Mouse (Mus musculus): Measurements from ENCODE around the gene Frmd4a. TPM values are rescaled to one million over a fixed set of nuclear protein-coding genes. Genes with fewer than 3 reads are reported as not detected.

Gene Frmd4a
- polyA plus RNA-seq, 1 experiment from 2014 or later: 24.2 TPM

DNA sequence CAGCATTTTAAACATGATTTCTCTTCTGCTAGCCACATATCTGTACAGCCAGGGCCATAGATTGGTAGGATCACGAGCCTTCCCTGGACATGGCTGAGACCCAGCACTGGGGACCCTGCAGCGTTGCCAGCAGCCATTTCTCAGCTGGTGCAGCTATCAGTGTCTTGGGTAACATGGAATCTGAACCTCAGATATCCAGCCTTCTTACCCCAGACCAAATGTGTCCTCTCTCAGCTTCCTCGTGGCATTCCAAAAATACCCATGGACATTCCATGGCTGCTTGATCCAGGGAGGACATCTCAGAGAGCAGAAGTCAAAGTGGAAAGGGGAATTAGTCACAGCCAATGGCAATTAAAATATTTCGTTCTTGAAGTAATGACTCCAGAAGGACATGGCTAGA is 321.6 kb downstream of the Frmd4a start:
- Histone ChIP-seq H3K79me2 (ENCODE audit: inconsistent target) (no peaks in the 10 kb centered on the region), H3K27ac (no peak overlapping the region), H3K36me3 (ENCODE audit: inconsistent target) (no peaks in the 10 kb centered on the region), H3K4me3 (ENCODE audit: inconsistent target) (no peak overlapping the region)
- WGBS (ENCODE audit: missing documents): 91% methylated on average over 4 of the region's 4 CpGs

DNA sequence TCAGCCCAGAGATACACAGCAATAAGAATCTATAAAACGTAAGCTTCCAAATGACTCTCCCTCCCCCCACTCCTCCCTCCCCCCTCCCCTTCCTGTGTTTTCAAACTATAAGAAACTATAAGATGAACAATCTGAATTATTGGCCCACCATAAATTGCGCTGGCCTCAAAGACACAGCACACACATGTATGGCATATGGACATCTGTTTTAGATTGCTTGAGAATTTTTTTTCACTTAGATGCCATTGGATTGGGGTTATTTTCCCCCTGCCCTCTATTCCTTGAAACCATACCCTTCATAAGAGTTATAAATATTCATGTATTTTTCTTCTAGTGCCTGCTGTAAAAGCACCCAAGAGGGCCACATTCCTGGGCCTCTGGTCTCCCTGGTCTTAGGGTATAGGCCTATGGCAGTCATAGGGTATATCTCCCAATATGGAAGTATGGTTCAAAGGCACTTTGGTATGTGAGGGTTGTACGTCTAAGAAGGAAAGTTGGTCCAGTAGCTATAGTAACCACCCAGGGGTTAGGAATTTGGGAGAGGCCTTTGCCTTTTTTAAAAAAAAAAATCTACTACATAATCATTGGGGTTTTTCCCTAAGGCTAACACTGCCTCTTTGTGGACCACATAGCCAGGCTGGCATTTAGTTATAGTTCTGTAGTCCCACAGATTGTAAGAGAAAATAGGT is 322.2 kb downstream of the Frmd4a start:
- WGBS (ENCODE audit: missing documents): 94% methylated on average over 3 of the region's 3 CpGs
- no peak overlapping the region for H3K4me3 ChIP-seq (ENCODE audit: inconsistent target)
- no peaks in the 10 kb centered on the region for H3K79me2 ChIP-seq (ENCODE audit: inconsistent target)
- no peaks in the 10 kb centered on the region for H3K36me3 ChIP-seq (ENCODE audit: inconsistent target)
- H3K27ac ChIP-seq: no peak overlapping the region

DNA sequence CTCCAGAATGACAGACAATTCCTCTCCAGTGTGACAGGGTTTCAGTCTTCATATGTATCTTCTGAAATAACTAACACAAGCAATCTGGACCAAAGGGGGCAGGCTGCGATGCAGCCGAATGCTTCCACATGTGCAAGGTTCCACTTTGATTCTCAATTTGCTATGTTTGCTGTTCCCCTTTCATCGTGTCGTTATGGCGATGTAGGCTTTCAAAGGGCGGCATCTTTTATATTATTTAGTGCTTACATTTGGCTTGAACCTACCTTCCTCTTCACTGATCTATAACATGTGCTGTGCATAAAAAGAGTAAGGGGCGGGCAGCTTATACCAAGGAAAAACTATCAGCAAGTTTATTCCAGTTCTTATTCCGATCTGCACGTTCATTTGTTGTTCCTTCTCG is 322.9 kb downstream of the Frmd4a start:
- Histone ChIP-seq H3K36me3 (ENCODE audit: inconsistent target) (no peaks in the 10 kb centered on the region), H3K27ac (no peak overlapping the region), H3K79me2 (ENCODE audit: inconsistent target) (no peaks in the 10 kb centered on the region), H3K4me3 (ENCODE audit: inconsistent target) (no peak overlapping the region)
- 89% methylated on average over 10 of the region's 10 CpGs for WGBS (ENCODE audit: missing documents)

DNA sequence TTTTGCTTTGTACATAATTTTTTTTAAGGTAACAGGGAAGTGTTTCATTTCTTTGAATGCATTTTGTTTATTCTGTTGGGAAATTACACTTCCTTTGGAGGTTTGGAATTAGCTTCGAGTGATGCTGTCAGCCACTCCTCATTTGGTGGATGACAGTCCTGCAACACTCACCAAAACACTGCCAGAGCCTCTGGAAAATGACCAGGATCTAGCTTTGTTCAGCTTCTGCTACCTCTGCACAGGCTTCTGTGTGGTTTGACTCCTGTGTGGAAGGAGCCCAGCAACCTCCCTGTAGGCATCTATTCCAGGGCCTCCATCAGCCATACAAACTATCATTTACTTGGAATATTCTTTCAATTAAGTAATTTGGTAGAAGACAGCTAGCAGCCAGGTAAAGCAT is 323.6 kb downstream of the Frmd4a start:
- Histone ChIP-seq H3K79me2 (ENCODE audit: inconsistent target) (no peaks in the 10 kb centered on the region), H3K27ac (no peak overlapping the region), H3K4me3 (ENCODE audit: inconsistent target) (no peak overlapping the region), H3K36me3 (ENCODE audit: inconsistent target) (no peaks in the 10 kb centered on the region)
- 57% methylated on average over 1 of the region's 1 CpGs for WGBS (ENCODE audit: missing documents)

DNA sequence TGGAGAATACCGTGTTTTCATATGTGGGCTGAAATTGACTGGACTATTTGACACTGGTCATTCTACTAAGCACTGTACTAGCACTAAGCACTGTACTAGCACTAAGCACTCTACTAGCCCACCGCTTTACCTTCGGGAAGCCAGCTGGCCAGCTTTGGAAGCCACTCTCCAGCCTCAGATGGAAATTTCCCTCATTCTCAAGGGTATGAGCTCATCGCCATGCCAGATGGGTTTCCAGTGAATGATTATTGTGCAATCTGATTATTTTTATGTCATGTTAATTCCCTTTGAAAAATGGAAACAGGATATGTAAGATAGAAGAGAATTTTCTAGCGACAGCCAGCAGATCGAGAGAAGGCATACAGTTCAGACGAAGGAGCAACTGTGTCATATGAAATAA is 324.5 kb downstream of the Frmd4a start:
- Histone ChIP-seq H3K4me3 (ENCODE audit: inconsistent target) (no peak overlapping the region), H3K27ac (no peak overlapping the region), H3K79me2 (ENCODE audit: inconsistent target) (no peaks in the 10 kb centered on the region), H3K36me3 (ENCODE audit: inconsistent target) (no peaks in the 10 kb centered on the region)
- 91% methylated on average over 7 of the region's 7 CpGs for WGBS (ENCODE audit: missing documents)

DNA sequence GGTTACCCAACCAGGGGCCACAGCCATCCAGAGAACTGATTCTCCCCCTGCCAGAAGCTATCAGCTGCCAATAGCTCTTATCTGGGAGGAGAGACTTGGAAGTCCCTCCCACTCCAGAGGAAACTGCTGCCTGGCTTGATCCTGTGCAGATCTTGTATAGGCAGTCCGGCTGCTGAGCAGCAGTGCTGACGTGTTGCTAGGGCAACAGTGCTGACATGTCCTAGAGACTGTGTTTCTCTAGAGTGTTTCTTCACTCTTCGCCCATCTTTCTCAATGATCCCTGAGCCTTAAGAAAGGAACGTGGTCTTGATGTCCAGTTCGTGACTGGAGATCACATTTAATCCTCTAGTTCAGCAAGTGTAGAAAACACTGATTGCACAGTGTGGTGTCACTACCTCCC is 326.9 kb downstream of the Frmd4a start:
- H3K79me2 ChIP-seq (ENCODE audit: inconsistent target): no peaks in the 10 kb centered on the region
- H3K4me3 ChIP-seq (ENCODE audit: inconsistent target): no peak overlapping the region
- 93% methylated on average over 5 of the region's 5 CpGs for WGBS (ENCODE audit: missing documents)
- no peaks in the 10 kb centered on the region for H3K36me3 ChIP-seq (ENCODE audit: inconsistent target)
- no peak overlapping the region for H3K27ac ChIP-seq

DNA sequence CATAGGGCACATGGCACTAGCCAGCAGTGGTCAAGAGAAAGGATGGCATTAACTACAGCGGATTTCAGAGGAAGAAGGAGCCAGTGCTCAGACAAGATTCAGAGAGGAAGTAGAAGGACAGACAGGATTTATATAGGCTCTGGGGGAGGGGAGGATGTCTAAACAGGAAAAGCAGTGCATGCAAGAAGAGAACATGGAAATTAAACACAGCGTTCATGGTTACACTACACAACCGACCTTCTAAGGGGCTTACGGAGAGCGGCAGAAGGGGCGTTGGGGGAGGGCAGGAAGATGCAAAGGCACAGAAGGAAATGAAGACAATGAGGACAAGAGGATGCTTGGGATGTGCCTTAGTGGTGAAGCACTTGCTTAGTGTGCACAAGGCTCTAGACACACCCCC is 328.7 kb downstream of the Frmd4a start:
- WGBS (ENCODE audit: missing documents): 7% methylated on average over 6 of the region's 6 CpGs
- no peak overlapping the region for H3K4me3 ChIP-seq (ENCODE audit: inconsistent target)
- H3K27ac ChIP-seq: no peak overlapping the region
- H3K79me2 ChIP-seq (ENCODE audit: inconsistent target): no peaks in the 10 kb centered on the region
- no peaks in the 10 kb centered on the region for H3K36me3 ChIP-seq (ENCODE audit: inconsistent target)

DNA sequence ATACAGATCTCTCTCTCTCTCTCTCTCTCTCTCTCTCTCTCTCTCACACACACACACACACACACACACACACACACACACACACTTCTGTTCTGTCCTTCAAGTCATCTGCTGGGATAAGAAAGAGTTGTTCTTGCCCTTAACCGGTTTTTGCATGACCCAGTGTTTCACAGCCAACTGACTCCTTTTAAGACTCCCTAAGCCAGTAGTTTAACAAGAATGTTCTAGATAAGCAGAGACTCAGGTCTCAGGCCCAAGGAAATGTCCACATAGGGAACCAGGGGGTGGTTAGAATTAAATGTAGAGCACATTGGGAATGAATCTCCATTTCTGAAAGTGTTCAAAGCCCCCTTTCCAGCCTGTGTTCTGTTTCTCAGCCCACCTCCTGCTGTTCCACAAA is 329.4 kb downstream of the Frmd4a start:
- WGBS (ENCODE audit: missing documents): 88% methylated on average over 1 of the region's 1 CpGs
- H3K79me2 ChIP-seq (ENCODE audit: inconsistent target): no peaks in the 10 kb centered on the region
- no peaks in the 10 kb centered on the region for H3K36me3 ChIP-seq (ENCODE audit: inconsistent target)
- no peak overlapping the region for H3K4me3 ChIP-seq (ENCODE audit: inconsistent target)
- no peak overlapping the region for H3K27ac ChIP-seq

DNA sequence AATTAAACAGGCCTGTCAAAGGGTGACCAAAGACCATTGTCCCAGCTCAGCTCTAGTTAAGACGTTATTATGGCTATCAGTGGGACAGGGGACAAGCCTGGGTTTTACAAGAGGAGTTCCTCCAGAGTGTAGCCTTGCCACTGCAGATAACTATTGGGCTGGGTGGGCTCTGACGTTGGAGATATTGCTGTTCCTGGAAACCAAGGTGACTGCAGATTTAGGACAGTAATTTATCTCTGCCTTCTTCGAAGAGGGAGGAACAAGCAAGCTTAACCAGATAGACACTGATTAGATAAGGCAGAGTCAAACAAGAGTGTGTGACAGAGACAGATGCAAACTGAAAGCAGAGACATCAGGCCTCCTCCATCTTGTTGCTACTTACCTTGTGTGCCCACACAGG is 330.3 kb downstream of the Frmd4a start:
- Histone ChIP-seq H3K4me3 (ENCODE audit: inconsistent target) (no peak overlapping the region), H3K27ac (no peak overlapping the region), H3K36me3 (ENCODE audit: inconsistent target) (no peaks in the 10 kb centered on the region), H3K79me2 (ENCODE audit: inconsistent target) (no peaks in the 10 kb centered on the region)
- 85% methylated on average over 3 of the region's 3 CpGs for WGBS (ENCODE audit: missing documents)

DNA sequence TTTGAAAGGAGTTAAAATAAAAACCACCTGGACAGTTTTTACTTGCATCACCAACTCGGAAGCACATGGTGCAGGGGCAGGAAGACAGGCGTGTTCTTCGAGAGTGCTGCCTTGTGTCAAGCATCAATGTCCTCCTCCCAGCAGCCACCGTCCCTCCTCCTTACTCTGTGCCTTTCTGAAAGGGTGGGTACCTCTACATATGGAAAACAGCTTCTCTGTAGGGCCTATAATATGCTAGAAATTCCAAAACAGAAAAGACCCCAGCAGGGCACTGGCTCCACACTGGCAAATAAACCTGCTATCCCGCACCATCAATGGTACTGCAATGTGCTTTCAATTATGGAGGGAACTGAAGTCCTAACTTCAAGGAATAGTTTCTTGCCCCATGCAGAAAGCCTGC is 331.0 kb downstream of the Frmd4a start:
- Histone ChIP-seq H3K79me2 (ENCODE audit: inconsistent target) (no peaks in the 10 kb centered on the region), H3K27ac (no peak overlapping the region), H3K4me3 (ENCODE audit: inconsistent target) (no peak overlapping the region), H3K36me3 (ENCODE audit: inconsistent target) (no peaks in the 10 kb centered on the region)
- WGBS (ENCODE audit: missing documents): 97% methylated on average over 5 of the region's 5 CpGs

DNA sequence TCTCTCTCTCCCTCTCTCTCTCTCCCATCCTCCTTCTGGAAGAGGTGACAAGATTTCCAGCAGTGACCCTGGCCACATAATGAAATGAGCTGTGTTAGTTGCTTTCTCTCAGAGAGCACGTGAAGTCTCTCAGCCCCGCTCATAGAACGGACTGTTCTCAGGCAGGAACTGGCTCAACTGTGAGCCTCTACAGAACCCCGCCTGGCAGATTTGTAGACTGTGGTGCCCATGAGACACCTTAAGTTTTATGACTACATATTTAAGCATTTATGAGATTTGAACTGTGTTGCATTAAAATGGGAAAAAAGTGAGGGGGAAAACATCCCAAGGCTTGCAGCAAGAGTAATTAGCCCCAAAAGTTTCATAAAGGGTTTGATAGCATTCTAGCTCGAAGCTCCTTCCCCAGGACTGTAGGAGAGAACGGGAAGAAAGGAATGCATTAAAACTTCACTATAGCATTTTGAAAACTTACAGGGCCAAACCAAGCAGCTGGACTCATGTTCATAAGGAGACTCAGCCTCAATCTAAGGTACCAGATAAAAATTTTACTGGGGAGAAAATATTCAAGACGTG is 339.4 kb downstream of the Frmd4a start:
- Histone ChIP-seq H3K36me3 (ENCODE audit: inconsistent target) (no peaks in the 10 kb centered on the region), H3K4me3 (ENCODE audit: inconsistent target) (no peak overlapping the region), H3K79me2 (ENCODE audit: inconsistent target) (no peaks in the 10 kb centered on the region), H3K27ac (no peak overlapping the region)
- 91% methylated on average over 7 of the region's 7 CpGs for WGBS (ENCODE audit: missing documents)

DNA sequence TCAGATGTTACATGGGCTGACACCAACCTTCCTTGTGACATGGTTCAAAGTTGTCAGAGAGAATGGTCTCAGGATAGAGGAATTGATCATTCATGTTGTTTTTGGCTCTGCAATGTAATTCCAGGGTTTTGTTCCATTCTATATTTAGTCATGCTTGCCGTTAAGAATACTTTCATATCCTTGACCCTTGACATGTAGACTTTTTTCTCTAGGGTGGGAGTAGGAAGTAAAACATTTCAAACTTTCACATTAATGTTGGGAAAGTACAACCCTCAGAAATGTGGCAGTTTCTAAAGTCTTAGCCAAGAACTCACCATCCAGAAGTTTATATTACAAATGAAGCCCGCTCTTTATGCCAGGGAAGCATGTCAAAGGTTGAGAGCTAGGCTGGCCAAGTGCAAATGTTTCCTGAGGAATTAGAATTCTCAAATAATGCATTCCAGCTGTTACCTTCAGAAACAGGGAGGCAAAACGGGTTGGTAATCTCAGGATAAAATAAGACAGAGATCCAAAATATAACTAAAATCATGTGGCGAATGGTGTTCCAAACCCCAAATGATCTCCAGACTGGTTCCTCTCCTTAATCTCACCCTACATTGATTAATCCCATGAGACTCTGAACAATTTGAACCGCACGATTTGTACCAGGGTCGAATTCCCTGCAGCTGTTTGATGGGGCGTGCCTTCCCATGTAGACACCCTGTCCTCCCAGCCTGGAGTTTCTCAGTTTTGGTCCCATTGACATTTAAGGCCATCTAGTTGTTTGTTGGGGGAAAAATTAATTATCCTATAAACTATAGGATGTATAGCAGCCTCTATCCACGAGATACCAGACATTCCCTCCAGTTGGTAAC is 344.7 kb downstream of the Frmd4a start:
- no peaks in the 10 kb centered on the region for H3K36me3 ChIP-seq (ENCODE audit: inconsistent target)
- WGBS (ENCODE audit: missing documents): 86% methylated on average over 9 of the region's 9 CpGs
- H3K79me2 ChIP-seq (ENCODE audit: inconsistent target): no peaks in the 10 kb centered on the region
- H3K4me3 ChIP-seq (ENCODE audit: inconsistent target): no peak overlapping the region
- no peak overlapping the region for H3K27ac ChIP-seq

DNA sequence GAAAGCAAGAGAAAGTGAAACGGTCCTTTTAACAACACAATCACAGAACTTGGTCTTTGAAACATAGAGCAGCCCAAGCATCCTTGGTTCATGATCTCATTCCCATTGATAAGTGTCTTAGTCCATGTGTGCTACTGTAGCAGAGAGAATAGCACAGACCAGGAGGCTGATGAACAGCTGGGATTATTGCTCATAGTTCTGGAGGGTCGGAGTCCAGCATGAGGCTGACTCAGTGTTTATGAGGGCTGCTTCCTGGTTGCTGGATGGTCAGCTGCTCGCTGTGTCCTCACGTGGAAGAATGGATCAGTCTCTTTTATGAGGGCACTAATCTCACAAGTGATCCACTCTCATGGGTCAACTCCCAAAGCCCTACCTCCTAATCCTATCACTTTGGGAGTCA is 347.4 kb downstream of the Frmd4a start:
- no peak overlapping the region for H3K27ac ChIP-seq
- no peak overlapping the region for H3K4me3 ChIP-seq (ENCODE audit: inconsistent target)
- H3K79me2 ChIP-seq (ENCODE audit: inconsistent target): no peaks in the 10 kb centered on the region
- 85% methylated on average over 4 of the region's 4 CpGs for WGBS (ENCODE audit: missing documents)
- no peaks in the 10 kb centered on the region for H3K36me3 ChIP-seq (ENCODE audit: inconsistent target)

DNA sequence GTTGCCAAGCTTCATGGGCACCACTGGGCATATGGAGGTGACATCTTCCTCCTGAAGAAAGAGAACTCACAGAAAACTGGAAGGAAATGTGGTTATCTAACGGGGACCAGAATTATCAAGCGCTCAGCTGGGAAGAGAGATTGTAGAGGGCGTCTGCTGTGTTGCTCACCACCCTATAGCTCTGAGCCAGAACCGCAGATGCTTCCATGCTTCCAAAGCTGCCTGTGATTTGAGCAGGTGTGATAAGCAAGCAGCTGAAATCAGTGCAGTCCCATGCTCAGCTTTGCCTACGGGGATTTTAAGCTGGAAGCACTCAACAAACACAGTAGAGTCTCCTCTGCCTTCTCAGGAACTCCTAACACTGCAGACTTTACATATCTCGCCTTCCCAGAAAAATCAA is 351.0 kb downstream of the Frmd4a start:
- Histone ChIP-seq H3K27ac (no peak overlapping the region), H3K79me2 (ENCODE audit: inconsistent target) (no peaks in the 10 kb centered on the region), H3K4me3 (ENCODE audit: inconsistent target) (no peak overlapping the region), H3K36me3 (ENCODE audit: inconsistent target) (no peaks in the 10 kb centered on the region)
- 66% methylated on average over 6 of the region's 6 CpGs for WGBS (ENCODE audit: missing documents)

DNA sequence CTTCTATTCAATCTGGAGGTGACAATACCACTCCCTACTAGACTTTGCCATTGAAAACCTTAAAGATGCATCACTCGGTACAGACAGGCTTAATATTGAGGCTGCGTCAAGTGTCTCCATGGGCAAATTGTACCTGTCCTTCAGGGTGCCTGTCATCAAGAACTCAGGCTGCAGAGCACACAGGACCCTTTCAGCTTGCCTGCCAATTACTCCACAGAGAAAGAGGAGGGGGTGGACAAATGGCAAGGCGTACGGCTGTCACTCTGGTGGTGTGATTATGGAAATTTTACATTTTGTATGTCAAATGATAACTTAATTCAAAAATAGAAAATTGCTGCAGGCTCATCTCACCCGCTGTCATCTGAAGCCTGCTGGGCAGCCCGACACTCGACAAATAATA is 353.0 kb downstream of the Frmd4a start:
- Histone ChIP-seq H3K79me2 (ENCODE audit: inconsistent target) (no peaks in the 10 kb centered on the region), H3K4me3 (ENCODE audit: inconsistent target) (no peak overlapping the region), H3K27ac (no peak overlapping the region), H3K36me3 (ENCODE audit: inconsistent target) (no peaks in the 10 kb centered on the region)
- WGBS (ENCODE audit: missing documents): 93% methylated on average over 7 of the region's 7 CpGs
